Mouse (Mus musculus) heart, embryonic 14.5 days (tissue): ENCODE results near the gene Pcolce. TPM values are rescaled to one million over a fixed set of nuclear protein-coding genes. Genes with fewer than 3 reads are reported as not detected.

Experiments
- polyA plus RNA-seq: library from polyadenylated mRNA; unstranded; fragments of >200 nt; fragmentation: Nextera tagmentation; extraction: Ambion mirVana; gene quantifications from 2 replicates; pipeline ENCODE4 v1.2.1, GENCODE M21; 2014

The Pcolce gene
- polyA plus RNA-seq, 1 experiment from 2014 or later = 123 TPM

Other genes with a start within 250 kb of the Pcolce start
- gene Zan, start 136.7 kb downstream of the Pcolce start, polyA plus RNA-seq = 0.11 and 0.16 TPM in 2 replicates
- gene Pop7, start 111.3 kb downstream of the Pcolce start, polyA plus RNA-seq = 44.3 and 49.8 TPM in 2 replicates
- 8.7 and 9.6 TPM in 2 replicates for gene Gigyf1, start 95.2 kb downstream of the Pcolce start, polyA plus RNA-seq
- not detected in 2 replicates for gene Epo, start 80.5 kb downstream of the Pcolce start, polyA plus RNA-seq
- gene Gnb2, start 80.3 kb downstream of the Pcolce start, polyA plus RNA-seq = 296 and 340 TPM in 2 replicates
- gene Actl6b, start 60.3 kb downstream of the Pcolce start, polyA plus RNA-seq = 0.31 TPM in 1 of 2 replicates, not detected in the other
- gene Tfr2, start 43.9 kb downstream of the Pcolce start, polyA plus RNA-seq = 0.11 and 0.20 TPM in 2 replicates
- gene Mospd3, start 12.7 kb downstream of the Pcolce start, polyA plus RNA-seq = 22.7 and 23.1 TPM in 2 replicates
- gene Fbxo24, start 15.2 kb upstream of the Pcolce start, polyA plus RNA-seq = 0.20 TPM in 1 of 2 replicates, not detected in the other
- gene Lrch4, start 15.3 kb upstream of the Pcolce start, polyA plus RNA-seq = 22.7 and 23.9 TPM in 2 replicates
- gene Gm20605, start 15.4 kb upstream of the Pcolce start, polyA plus RNA-seq = 5.2 and 5.6 TPM in 2 replicates
- gene Sap25, start 27.6 kb upstream of the Pcolce start, polyA plus RNA-seq = 4.3 and 4.6 TPM in 2 replicates
- 0.11 TPM in 2 replicates for gene Irs3, start 31.9 kb upstream of the Pcolce start, polyA plus RNA-seq
- 10.7 and 12.1 TPM in 2 replicates for gene Agfg2, start 70.9 kb upstream of the Pcolce start, polyA plus RNA-seq
- gene Nyap1, start 127.8 kb upstream of the Pcolce start, polyA plus RNA-seq = 0.57 and 1.00 TPM in 2 replicates
- gene Tsc22d4, start 131.9 kb upstream of the Pcolce start, polyA plus RNA-seq = 144 and 147 TPM in 2 replicates
- 29.8 and 36.7 TPM in 2 replicates for gene Ppp1r35, start 165.1 kb upstream of the Pcolce start, polyA plus RNA-seq
- gene Mepce, start 173.9 kb upstream of the Pcolce start, polyA plus RNA-seq = 7.9 and 9.2 TPM in 2 replicates
- gene Zcwpw1, start 174.0 kb upstream of the Pcolce start, polyA plus RNA-seq = 7.3 and 7.6 TPM in 2 replicates
- 3.2 and 3.8 TPM in 2 replicates for gene Pilra, start 222.5 kb upstream of the Pcolce start, polyA plus RNA-seq
- gene Pilrb1, start 244.3 kb upstream of the Pcolce start, polyA plus RNA-seq = 0.44 and 0.68 TPM in 2 replicates